Mouse (Mus musculus): ENCODE measurements around the gene Slc25a27.
A peak's percentile ranks its signal among the peaks of the same experiment; 100 is the strongest.

The Slc25a27 gene

GRCm38 (mm10) chr17:43645136-43645535 lies 21.9 kb downstream of the Slc25a27 start:
- DNase-seq = no peak

GRCm38 (mm10) chr17:43644375-43644774 lies 22.6 kb downstream of the Slc25a27 start:
- DNase-seq = no peak

- no peak for DNase-seq
Measured at GRCm38 (mm10) chr17:43643191-43643590, 23.8 kb downstream of the Slc25a27 start.

GRCm38 (mm10) chr17:43640825-43641224 lies 26.2 kb downstream of the Slc25a27 start:
- no peak for DNase-seq

- no peak for DNase-seq
Measured at GRCm38 (mm10) chr17:43637146-43637545, 29.9 kb downstream of the Slc25a27 start.

GRCm38 (mm10) chr17:43630427-43630760 lies 36.6 kb downstream of the Slc25a27 start:
- no peak for DNase-seq

GRCm38 (mm10) chr17:43629496-43630426 lies 37.3 kb downstream of the Slc25a27 start, which contains the start of gene Tdrd6:
TSS of gene Tdrd6 (minus strand) at chr17:43630299.
- DNase-seq = no peak

GRCm38 (mm10) chr17:43629026-43629495 lies 38.0 kb downstream of the Slc25a27 start:
- DNase-seq = no peak

- no peak for DNase-seq
Measured at GRCm38 (mm10) chr17:43628246-43628645, 38.8 kb downstream of the Slc25a27 start.

- no peak for DNase-seq
Measured at GRCm38 (mm10) chr17:43622076-43622475, 44.9 kb downstream of the Slc25a27 start.

- DNase-seq = no peak
Measured at GRCm38 (mm10) chr17:43619156-43619555, 47.9 kb downstream of the Slc25a27 start.

- DNase-seq = no peak
Measured at GRCm38 (mm10) chr17:43612221-43612620, 54.8 kb downstream of the Slc25a27 start.

- peak; percentile 27 for DNase-seq
Measured at GRCm38 (mm10) chr17:43611586-43611985, 55.4 kb downstream of the Slc25a27 start.

- peak; percentile 41 for DNase-seq
Measured at GRCm38 (mm10) chr17:43606704-43607103, 60.3 kb downstream of the Slc25a27 start.

- no peak for DNase-seq
Measured at GRCm38 (mm10) chr17:43598706-43599105, 68.3 kb downstream of the Slc25a27 start.

- no peak for DNase-seq
Measured at GRCm38 (mm10) chr17:43597742-43598141, 69.3 kb downstream of the Slc25a27 start.

GRCm38 (mm10) chr17:43592296-43593291 lies 74.4 kb downstream of the Slc25a27 start:
- DNase-seq = peak; percentile 67
